Mouse (Mus musculus) splenic B cell, adult 2 months (primary cell): ENCODE measurements around the gene Prss43.

Source experiments
- DNase-seq: peaks from one replicate; pipeline ENCODE4 v3.0.0-alpha.2; 2011; ENCODE audit warnings: low read depth, low spot score
- H3K27me3 ChIP-seq: 2 replicates; pipeline ENCODE4 v1.6.1; 2012; ENCODE audit warnings: mild to moderate bottlenecking, low read length, moderate library complexity, mixed read lengths; ENCODE audit not compliant: control insufficient read depth, poor library complexity, insufficient read depth, severe bottlenecking
- H3K36me3 ChIP-seq: 2 replicates; pipeline ENCODE4 v1.6.1; 2012; ENCODE audit warnings: mild to moderate bottlenecking, low read length, moderate library complexity, mixed read lengths; ENCODE audit not compliant: control insufficient read depth, poor library complexity, insufficient read depth, severe bottlenecking

The Prss43 gene

GRCm38 (mm10) chr9:110826390-110826789 is at the start of gene Prss43:
Gene Prss43 (plus strand): TSS chr9:110826690.
- H3K27me3 ChIP-seq, result no peaks in the 10 kb centered on the region
- no peak for DNase-seq
- H3K36me3 ChIP-seq, result no peaks in the 10 kb centered on the region

GRCm38 (mm10) chr9:110778100-110778499 is 48.4 kb upstream of the Prss43 start:
- H3K36me3 ChIP-seq, result no peaks in the 10 kb centered on the region
- DNase-seq, result no peak
- no peaks in the 10 kb centered on the region for H3K27me3 ChIP-seq

GRCm38 (mm10) chr9:110778559-110778958 is 47.9 kb upstream of the Prss43 start:
- Histone ChIP-seq H3K36me3 (no peaks in the 10 kb centered on the region), H3K27me3 (no peaks in the 10 kb centered on the region)
- DNase-seq, result no peak

- Histone ChIP-seq H3K27me3 (no peaks in the 10 kb centered on the region), H3K36me3 (no peaks in the 10 kb centered on the region)
- peak; percentile 38 for DNase-seq
Observed at GRCm38 (mm10) chr9:110779242-110779913, 47.1 kb upstream of the Prss43 start.

- Histone ChIP-seq H3K27me3 (no peaks in the 10 kb centered on the region), H3K36me3 (no peaks in the 10 kb centered on the region)
- peak; percentile 90 for DNase-seq
Observed at GRCm38 (mm10) chr9:110781256-110781721, 45.2 kb upstream of the Prss43 start.

- DNase-seq, result peak; percentile 7
- Histone ChIP-seq H3K36me3 (no peaks in the 10 kb centered on the region), H3K27me3 (no peaks in the 10 kb centered on the region)
Observed at GRCm38 (mm10) chr9:110781731-110782130, 44.8 kb upstream of the Prss43 start.

- DNase-seq, result no peak
- Histone ChIP-seq H3K36me3 (no peaks in the 10 kb centered on the region), H3K27me3 (no peaks in the 10 kb centered on the region)
Observed at GRCm38 (mm10) chr9:110783611-110784010, 42.9 kb upstream of the Prss43 start.

- Histone ChIP-seq H3K27me3 (no peaks in the 10 kb centered on the region), H3K36me3 (no peaks in the 10 kb centered on the region)
- no peak for DNase-seq
Observed at GRCm38 (mm10) chr9:110788169-110788568, 38.3 kb upstream of the Prss43 start.

GRCm38 (mm10) chr9:110790462-110790861 is 36.0 kb upstream of the Prss43 start:
- H3K27me3 ChIP-seq, result no peaks in the 10 kb centered on the region
- H3K36me3 ChIP-seq, result no peaks in the 10 kb centered on the region
- no peak for DNase-seq

- H3K27me3 ChIP-seq, result no peaks in the 10 kb centered on the region
- H3K36me3 ChIP-seq, result no peaks in the 10 kb centered on the region
- no peak for DNase-seq
Observed at GRCm38 (mm10) chr9:110797013-110797412, 29.5 kb upstream of the Prss43 start.

GRCm38 (mm10) chr9:110797866-110798265 is 28.6 kb upstream of the Prss43 start, which contains the start of gene Prss42:
Gene Prss42 (plus strand): TSS chr9:110798166.
- H3K27me3 ChIP-seq, result no peaks in the 10 kb centered on the region
- no peaks in the 10 kb centered on the region for H3K36me3 ChIP-seq
- DNase-seq, result no peak

GRCm38 (mm10) chr9:110800834-110801479 is 25.5 kb upstream of the Prss43 start:
- Histone ChIP-seq H3K27me3 (no peaks in the 10 kb centered on the region), H3K36me3 (no peaks in the 10 kb centered on the region)

GRCm38 (mm10) chr9:110803294-110803693 is 23.2 kb upstream of the Prss43 start:
- DNase-seq, result peak; percentile 38
- no peaks in the 10 kb centered on the region for H3K27me3 ChIP-seq
- H3K36me3 ChIP-seq, result no peaks in the 10 kb centered on the region

More at GRCm38 (mm10) chr9:110800834-110801479, 25.5 kb upstream of the Prss43 start:
- no peak for DNase-seq

GRCm38 (mm10) chr9:110810051-110810450 is 16.4 kb upstream of the Prss43 start:
- DNase-seq, result no peak
- Histone ChIP-seq H3K36me3 (no peaks in the 10 kb centered on the region), H3K27me3 (no peaks in the 10 kb centered on the region)

- Histone ChIP-seq H3K27me3 (no peaks in the 10 kb centered on the region), H3K36me3 (no peaks in the 10 kb centered on the region)
- DNase-seq, result no peak
Observed at GRCm38 (mm10) chr9:110813789-110814188, 12.7 kb upstream of the Prss43 start, which contains the start of gene Prss44. Gene Prss44 (plus strand): TSS chr9:110813994.
